Mouse (Mus musculus) small intestine, adult 2 months (tissue): ENCODE measurements around the gene Ap1g2.

Source experiments
- CTCF ChIP-seq: fragments of 200-500 bp; IDR thresholded peaks from 2 replicates; pipeline ENCODE4 v1.5.1; 2012; ENCODE audit warnings: low read depth, mild to moderate bottlenecking, control low read depth, inconsistent platforms, low read length, moderate library complexity, mixed read lengths; ENCODE audit not compliant: insufficient replicate concordance, insufficient read length; ENCODE audit errors: extremely low read depth
- POLR2A ChIP-seq: fragments of 200-500 bp; IDR thresholded peaks from 2 replicates; pipeline ENCODE4 v1.6.1; 2012; ENCODE audit warnings: low read depth, mild to moderate bottlenecking, control low read depth, inconsistent platforms, low read length, moderate library complexity

GRCm38 (mm10) chr14:55119421-55120134, 13.2 kb upstream of the Ap1g2 start:
- TF ChIP-seq POLR2A (no peak), CTCF (peak; percentile 50; the same call in 1 of the 2 replicates)
